Mouse (Mus musculus) hindbrain, embryonic 10.5 days (tissue): ENCODE measurements at regions not wholly inside any gene's neighbourhood (a gene's known extent, or its start where the extent isn't known, plus 50 kb on each side); places are given as distances from the start of the nearest gene placed in this dataset.

Experiments used
- DNase-seq: peaks from one replicate; pipeline ENCODE4 v3.0.0-alpha.2; 2017; ENCODE audit warnings: low spot score
- H3K27ac ChIP-seq: fragments of 300-500 bp; sonication (generic); 2 replicates; pipeline ENCODE4 v1.5.1; 2016; ENCODE audit warnings: mild to moderate bottlenecking, moderate library complexity
- H3K27me3 ChIP-seq: fragments of 300-500 bp; sonication (generic); 2 replicates; pipeline ENCODE4 v1.6.1; 2016; ENCODE audit warnings: mild to moderate bottlenecking; ENCODE audit not compliant: poor library complexity, insufficient read depth, severe bottlenecking
- H3K36me3 ChIP-seq: fragments of 300-500 bp; sonication (generic); 2 replicates; pipeline ENCODE4 v1.6.1; 2016; ENCODE audit warnings: mild to moderate bottlenecking, moderate library complexity
- H3K4me1 ChIP-seq: fragments of 300-500 bp; sonication (generic); replicated peaks from 2 replicates; pipeline ENCODE4 v1.6.1; 2016; ENCODE audit warnings: mild to moderate bottlenecking
- H3K4me3 ChIP-seq: fragments of 300-500 bp; sonication (generic); 2 replicates; pipeline ENCODE4 v1.5.1; 2016; ENCODE audit warnings: mild to moderate bottlenecking, moderate library complexity
- H3K9me3 ChIP-seq: fragments of 300-500 bp; sonication (generic); 2 replicates; pipeline ENCODE4 v1.6.1; 2016; ENCODE audit warnings: mild to moderate bottlenecking, moderate library complexity
- WGBS: fragments of 180-500 bp; shearing (Covaris S2); methylation state at CpG from one replicate; pipeline ENCODE4 v1.1.7; 2016; 5-methylcytosine and 5-hydroxymethylcytosine counted together

- WGBS, result 78% methylated on average over 9 of the region's 9 CpGs
- Histone ChIP-seq H3K4me3 (no peak overlapping the region), H3K9me3 (no peaks in the 10 kb centered on the region), H3K4me1 (no peaks in the 10 kb centered on the region), H3K27me3 (no peaks in the 10 kb centered on the region), H3K27ac (no peak overlapping the region), H3K36me3 (no peaks in the 10 kb centered on the region)
- DNase-seq, result no peak
These were observed 102.6 kb upstream of the Myocd start for GRCm38 (mm10) chr11:65372309-65372811.

- Histone ChIP-seq H3K36me3 (no peaks in the 10 kb centered on the region), H3K4me3 (no peak overlapping the region), H3K27me3 (no peaks in the 10 kb centered on the region), H3K4me1 (peaks cover 14% of the 10 kb centered on the region), H3K9me3 (no peaks in the 10 kb centered on the region), H3K27ac (no peak overlapping the region)
- WGBS, result 76% methylated on average over 5 of the region's 5 CpGs
- no peak for DNase-seq
These were observed 98.0 kb upstream of the Myocd start for GRCm38 (mm10) chr11:65367825-65368224.

DNA sequence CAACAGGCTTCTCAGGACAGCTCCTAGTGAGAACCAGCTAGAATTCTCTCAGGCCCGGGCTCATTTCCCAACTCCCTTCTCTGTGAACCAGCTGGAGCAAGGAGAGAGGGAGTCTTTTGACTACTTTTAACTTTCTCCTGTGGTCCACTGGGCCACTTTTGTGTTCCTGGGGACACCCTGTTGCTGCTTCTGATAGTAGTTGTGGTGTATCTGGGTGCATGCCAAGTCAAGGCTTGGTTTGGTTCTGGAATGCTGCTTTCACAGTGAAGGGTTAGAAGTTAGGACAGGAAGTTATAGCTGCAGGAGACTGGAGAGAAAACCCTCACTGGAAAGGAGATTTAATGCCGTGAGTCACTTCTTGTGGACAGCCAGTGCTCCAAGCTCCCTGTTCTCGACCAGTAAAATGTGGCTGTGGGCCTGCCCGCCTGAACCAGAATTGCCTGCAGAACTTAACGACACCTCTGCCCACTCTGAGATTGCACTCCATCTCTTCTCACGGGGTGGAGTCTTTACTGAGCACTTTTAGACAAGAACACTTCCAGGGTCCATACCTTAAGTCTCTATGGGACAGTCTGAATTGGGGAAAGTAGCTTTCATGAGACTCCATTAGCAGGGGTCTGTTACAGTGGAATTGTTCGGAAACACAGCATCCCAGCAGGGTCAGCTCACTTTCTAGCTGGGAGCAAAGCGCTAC, 97.0 kb upstream of the Myocd start:
- no peak for DNase-seq
- Histone ChIP-seq H3K27ac (no peak overlapping the region), H3K9me3 (no peaks in the 10 kb centered on the region), H3K4me3 (no peak overlapping the region), H3K27me3 (no peaks in the 10 kb centered on the region), H3K36me3 (no peaks in the 10 kb centered on the region), H3K4me1 (peaks cover 14% of the 10 kb centered on the region)
- WGBS, result 80% methylated on average over 8 of the region's 8 CpGs

GRCm38 (mm10) chr11:65365751-65366559, 96.2 kb upstream of the Myocd start:
- no peak overlapping the region for H3K27ac ChIP-seq
- 72% methylated on average over 12 of the region's 12 CpGs for WGBS
- H3K9me3 ChIP-seq, result no peaks in the 10 kb centered on the region

DNA sequence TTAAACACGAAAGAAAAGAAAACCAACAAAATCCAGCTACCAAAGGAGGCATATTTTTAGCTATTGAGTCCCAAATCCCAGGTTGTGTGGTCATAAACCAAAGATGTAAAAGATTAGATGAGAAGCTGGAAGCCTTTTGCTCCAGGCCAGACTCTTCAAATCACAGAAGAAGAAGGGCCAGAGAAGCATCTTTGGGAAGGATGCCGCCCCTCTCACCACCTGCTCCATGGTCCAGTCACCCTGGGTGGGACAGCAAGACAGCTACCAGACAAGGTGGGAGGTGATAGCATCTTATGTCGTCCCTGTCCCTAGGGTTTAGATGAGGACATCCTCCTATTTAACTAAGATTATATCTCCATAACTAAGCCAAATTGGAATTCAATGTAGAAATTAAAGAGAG, 95.1 kb upstream of the Myocd start:
- Histone ChIP-seq H3K4me1 (peaks cover 14% of the 10 kb centered on the region), H3K36me3 (no peaks in the 10 kb centered on the region), H3K4me3 (no peak overlapping the region), H3K27me3 (no peaks in the 10 kb centered on the region), H3K27ac (no peak overlapping the region), H3K9me3 (no peaks in the 10 kb centered on the region)
- no peak for DNase-seq
- WGBS, result 85% methylated on average over 3 of the region's 3 CpGs

More at GRCm38 (mm10) chr11:65365751-65366559, 96.2 kb upstream of the Myocd start:
- Histone ChIP-seq H3K27me3 (no peaks in the 10 kb centered on the region), H3K36me3 (no peaks in the 10 kb centered on the region), H3K4me3 (no peak overlapping the region), H3K4me1 (peaks cover 14% of the 10 kb centered on the region)
- DNase-seq, result no peak

DNA sequence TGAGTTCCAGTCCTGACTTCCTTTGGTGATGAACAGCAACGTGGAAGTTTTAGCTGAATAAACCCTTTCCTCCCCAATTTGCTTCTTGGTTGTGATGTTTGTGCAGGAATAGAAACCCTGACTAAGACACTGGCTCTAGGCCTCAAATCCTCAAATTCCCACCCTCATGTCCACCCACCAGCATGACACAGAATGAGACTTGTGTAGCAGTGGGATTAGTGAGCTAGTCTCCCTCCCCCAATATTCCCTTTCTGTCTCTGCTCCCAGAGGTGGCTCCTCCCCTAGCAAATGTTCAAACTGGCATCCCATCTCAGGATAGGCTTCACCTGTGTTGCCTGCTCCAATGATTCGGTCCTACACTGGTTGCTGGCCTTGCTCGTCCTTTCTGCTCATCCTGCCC, 94.1 kb upstream of the Myocd start:
- no peak overlapping the region for H3K27ac ChIP-seq
- no peaks in the 10 kb centered on the region for H3K9me3 ChIP-seq
- no peaks in the 10 kb centered on the region for H3K36me3 ChIP-seq
- H3K4me3 ChIP-seq, result no peak overlapping the region
- H3K4me1 ChIP-seq, result peaks cover 14% of the 10 kb centered on the region
- no peaks in the 10 kb centered on the region for H3K27me3 ChIP-seq
- WGBS, result 84% methylated on average over 3 of the region's 3 CpGs
- no peak for DNase-seq

- Histone ChIP-seq H3K27me3 (no peaks in the 10 kb centered on the region), H3K36me3 (no peaks in the 10 kb centered on the region), H3K4me3 (no peak overlapping the region), H3K9me3 (no peaks in the 10 kb centered on the region), H3K4me1 (peaks cover 3% of the 10 kb centered on the region; the same call in 1 of the 2 replicates), H3K27ac (no peak overlapping the region)
- 92% methylated on average over 5 of the region's 5 CpGs for WGBS
- no peak for DNase-seq
These were observed 90.9 kb upstream of the Myocd start for GRCm38 (mm10) chr11:65360729-65361128.

DNA sequence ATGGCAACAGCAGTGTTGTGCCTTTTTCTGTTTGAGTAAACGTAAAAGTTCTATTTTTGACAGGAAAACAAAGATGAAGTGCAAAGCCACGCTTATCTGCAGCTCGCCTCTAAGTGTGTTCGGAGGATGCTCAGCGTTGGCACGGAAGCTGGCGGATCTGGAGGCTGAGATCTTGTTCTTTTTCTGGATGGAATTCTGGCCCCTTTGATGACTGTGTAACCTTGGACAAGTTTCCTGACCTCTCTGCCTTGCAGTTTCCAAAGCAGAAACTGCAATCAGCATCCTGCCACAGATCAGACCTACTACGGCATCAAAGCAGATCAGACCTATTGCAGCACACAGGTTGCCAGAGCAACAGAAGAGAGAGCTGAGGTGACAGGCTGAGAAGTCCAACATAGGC, 89.1 kb upstream of the Myocd start:
- no peaks in the 10 kb centered on the region for H3K36me3 ChIP-seq
- WGBS, result 84% methylated on average over 8 of the region's 8 CpGs

DNA sequence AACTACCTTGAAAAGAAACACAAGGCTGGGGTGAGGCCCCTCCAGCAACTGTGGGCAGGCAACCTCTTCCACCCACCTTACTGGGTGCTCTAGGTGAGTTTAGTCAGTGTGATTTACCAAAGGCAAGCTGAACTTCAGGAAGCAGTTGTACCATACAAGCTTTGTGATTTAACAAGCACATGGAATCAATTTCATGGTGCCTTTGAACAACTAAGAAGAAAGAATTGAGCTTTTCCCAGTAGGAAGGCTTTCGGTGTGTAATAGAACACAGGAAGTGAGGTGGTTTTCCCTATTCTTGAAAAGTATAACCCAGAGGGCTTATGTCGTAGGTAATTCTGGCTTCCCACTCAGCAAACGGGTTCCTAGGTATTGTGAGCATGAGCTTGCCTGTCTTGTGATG, 82.7 kb upstream of the Myocd start:
- 43% methylated on average over 3 of the region's 3 CpGs for WGBS
- H3K4me1 ChIP-seq, result no peaks in the 10 kb centered on the region
- no peak overlapping the region for H3K4me3 ChIP-seq
- no peaks in the 10 kb centered on the region for H3K27me3 ChIP-seq
- no peak for DNase-seq
- H3K9me3 ChIP-seq, result no peaks in the 10 kb centered on the region
- no peaks in the 10 kb centered on the region for H3K36me3 ChIP-seq
- H3K27ac ChIP-seq, result no peak overlapping the region

More for the DNA sequence above, 89.1 kb upstream of the Myocd start:
- Histone ChIP-seq H3K27ac (no peak overlapping the region), H3K9me3 (no peaks in the 10 kb centered on the region), H3K4me1 (no peaks in the 10 kb centered on the region), H3K4me3 (no peak overlapping the region), H3K27me3 (no peaks in the 10 kb centered on the region)
- DNase-seq, result no peak

- Histone ChIP-seq H3K27me3 (no peaks in the 10 kb centered on the region), H3K4me3 (no peak overlapping the region), H3K9me3 (no peaks in the 10 kb centered on the region), H3K4me1 (no peaks in the 10 kb centered on the region), H3K27ac (no peak overlapping the region), H3K36me3 (no peaks in the 10 kb centered on the region)
- 59% methylated on average over 5 of the region's 5 CpGs for WGBS
- no peak for DNase-seq
These were observed 79.2 kb upstream of the Myocd start for GRCm38 (mm10) chr11:65349013-65349412.

DNA sequence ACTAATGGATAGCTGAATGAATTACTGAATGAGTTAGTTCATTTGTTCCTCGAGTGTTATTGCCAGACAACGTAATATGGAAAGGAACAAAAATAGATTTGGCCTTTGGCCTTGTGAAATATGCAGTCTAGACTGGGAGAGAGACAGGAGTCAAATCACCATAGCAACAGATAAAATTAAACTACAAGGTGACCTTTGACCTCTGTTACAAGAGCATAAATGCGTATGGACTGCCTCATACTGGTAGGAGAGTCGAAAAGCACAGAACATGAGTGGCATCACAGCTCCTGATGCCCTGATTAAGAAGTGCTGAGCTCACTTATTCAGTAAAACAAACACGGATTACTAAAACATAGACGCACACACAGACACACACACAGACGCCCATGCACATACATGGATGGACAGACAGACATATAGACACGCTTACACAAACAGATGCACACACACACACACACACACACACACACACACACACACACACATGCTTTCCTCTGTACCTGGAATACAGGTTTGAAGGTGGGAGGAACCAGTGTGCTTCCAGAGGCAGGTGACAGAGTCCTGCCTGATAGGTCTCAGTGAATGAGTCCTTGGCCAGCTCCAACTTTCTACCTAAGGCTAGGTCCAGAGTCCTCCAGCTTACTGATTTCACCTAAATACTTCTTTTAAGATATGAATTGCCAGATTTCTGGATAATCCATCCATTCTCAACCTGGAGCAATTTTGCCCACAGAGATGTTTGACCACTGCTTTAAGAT, 72.1 kb upstream of the Myocd start:
- Histone ChIP-seq H3K4me3 (no peak overlapping the region), H3K9me3 (no peaks in the 10 kb centered on the region), H3K27me3 (no peaks in the 10 kb centered on the region), H3K4me1 (no peaks in the 10 kb centered on the region; the same call in 1 of the 2 replicates), H3K27ac (no peak overlapping the region), H3K36me3 (no peaks in the 10 kb centered on the region)
- no peak for DNase-seq
- 82% methylated on average over 8 of the region's 8 CpGs for WGBS

GRCm38 (mm10) chr11:65334286-65334685, 64.5 kb upstream of the Myocd start:
- no peak overlapping the region for H3K4me3 ChIP-seq
- H3K36me3 ChIP-seq, result no peaks in the 10 kb centered on the region
- no peaks in the 10 kb centered on the region for H3K9me3 ChIP-seq
- 83% methylated on average over 5 of the region's 5 CpGs for WGBS
- no peaks in the 10 kb centered on the region; the same call in 1 of the 2 replicates for H3K4me1 ChIP-seq
- no peak for DNase-seq
- no peaks in the 10 kb centered on the region for H3K27me3 ChIP-seq
- no peak overlapping the region for H3K27ac ChIP-seq

- H3K27ac ChIP-seq, result no peak overlapping the region
- H3K4me1 ChIP-seq, result no peaks in the 10 kb centered on the region
- no peaks in the 10 kb centered on the region for H3K36me3 ChIP-seq
- no peak for DNase-seq
- no peaks in the 10 kb centered on the region for H3K9me3 ChIP-seq
- no peaks in the 10 kb centered on the region for H3K27me3 ChIP-seq
- WGBS, result 83% methylated on average over 2 of the region's 2 CpGs
- H3K4me3 ChIP-seq, result no peak overlapping the region
These were observed 63.3 kb upstream of the Myocd start for GRCm38 (mm10) chr11:65333101-65333500.
